Mouse (Mus musculus): ENCODE data around the gene Npas3. TPM values are rescaled to one million over a fixed set of nuclear protein-coding genes. Genes with fewer than 3 reads are reported as not detected.

Npas3 gene
- total RNA-seq, 4 experiments from 2014 or later = 1.9 to 4.7 (median 2.8) TPM

DNA sequence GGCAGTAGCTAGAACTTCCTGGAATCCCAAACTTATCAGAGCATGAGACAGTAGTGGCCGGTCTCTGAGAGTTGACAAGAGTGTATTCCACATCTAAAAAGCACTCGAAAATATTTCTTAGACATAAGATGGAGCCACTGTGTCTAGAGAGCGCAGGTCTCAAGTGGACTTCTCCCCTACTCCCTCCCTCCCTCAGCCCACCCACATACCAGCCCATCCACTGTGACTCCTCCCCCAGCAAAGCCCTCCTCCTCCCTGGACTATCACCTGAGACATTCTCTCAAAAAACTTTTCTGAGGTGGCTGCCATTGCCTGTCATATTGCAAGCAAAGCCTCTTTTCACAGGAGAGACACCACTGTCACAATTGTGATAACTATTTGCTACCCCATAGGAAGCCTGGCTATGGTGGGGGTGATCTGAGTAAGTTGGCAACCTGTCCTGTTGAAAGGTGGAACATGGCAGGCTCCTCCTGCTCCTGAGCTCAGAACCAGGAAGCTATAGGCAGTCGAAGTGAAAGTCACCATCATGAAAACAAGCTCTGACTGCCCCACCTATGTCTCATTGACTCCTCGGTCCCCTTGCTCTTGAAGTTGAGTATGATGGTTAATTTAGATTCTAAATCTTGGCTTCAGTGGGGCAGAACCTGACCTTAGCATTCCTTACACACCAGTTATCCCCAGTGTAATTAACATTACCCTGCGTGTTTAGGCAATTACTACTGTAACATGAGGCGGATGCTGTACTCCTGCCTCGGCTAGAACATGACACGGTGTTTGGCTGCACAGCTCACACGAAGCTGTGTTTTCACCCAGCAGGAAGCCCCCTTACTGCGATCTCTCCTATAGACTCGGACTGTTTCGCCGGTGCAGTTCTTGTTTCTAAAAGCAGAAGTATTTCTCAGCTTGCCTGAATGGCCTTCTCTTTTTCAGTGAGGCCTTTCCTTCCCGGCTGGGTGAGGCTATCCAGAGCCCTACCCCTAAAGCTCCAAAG is 751.5 kb downstream of the Npas3 start:
- DNase-seq = no peak

DNA sequence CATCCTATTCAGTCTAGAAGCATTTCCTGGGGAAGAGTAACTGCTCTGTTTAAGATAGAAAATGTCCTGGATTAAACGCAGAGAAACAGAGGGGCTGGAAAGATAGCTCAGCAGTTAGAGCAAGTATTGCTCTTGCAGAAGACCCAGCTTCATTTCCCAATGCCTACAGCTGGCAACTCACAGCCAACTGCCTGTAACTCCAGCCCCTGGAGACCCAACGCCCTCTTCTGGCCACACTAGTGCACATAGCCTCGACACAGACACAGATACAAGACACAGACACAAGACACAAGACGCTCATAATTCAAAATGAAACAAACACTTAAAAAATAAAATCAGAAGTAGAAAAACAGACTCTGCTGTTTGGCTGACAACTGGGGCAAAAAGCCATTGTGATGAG is 754.0 kb downstream of the Npas3 start:
- DNase-seq = no peak

DNA sequence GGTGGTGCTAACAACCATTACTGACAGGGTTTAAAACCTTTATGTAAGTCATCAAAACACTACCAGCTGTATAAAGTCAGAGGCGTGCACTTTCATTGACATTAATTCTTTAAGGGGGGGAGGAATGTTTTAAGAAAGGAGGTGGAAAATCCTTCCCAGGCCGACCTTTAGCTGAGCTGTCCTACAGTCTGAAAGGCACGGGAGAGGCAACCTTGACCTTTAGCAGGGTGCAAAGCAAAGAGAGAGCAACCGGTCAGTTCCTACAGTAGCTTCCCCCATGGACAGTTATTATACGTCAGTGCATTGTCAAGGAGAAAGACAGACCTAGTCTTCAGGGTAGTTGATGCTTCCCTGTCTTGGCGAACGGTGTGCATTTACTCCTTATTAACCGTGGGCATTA is 756.1 kb downstream of the Npas3 start:
- peak; percentile 22 for DNase-seq

DNA sequence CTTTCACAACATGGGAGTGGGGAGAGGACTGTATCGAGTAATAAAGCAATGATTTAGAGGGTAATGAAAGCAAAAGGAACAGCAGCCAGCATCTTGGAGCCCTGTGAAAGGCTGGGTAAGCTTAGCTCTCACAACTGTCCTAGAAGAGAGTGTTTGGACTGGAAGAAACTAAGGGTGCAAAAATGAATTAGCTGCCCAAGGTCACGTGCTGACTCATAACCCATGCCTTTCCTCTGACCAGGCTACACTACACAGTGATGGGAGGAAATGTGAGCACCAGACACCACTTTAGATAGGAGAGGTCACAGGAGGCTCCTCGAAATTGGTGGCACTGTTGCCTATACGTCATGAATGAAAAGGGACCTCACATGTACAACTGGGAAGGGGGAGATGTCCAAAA is 757.1 kb downstream of the Npas3 start:
- peak; percentile 34 for DNase-seq

DNA sequence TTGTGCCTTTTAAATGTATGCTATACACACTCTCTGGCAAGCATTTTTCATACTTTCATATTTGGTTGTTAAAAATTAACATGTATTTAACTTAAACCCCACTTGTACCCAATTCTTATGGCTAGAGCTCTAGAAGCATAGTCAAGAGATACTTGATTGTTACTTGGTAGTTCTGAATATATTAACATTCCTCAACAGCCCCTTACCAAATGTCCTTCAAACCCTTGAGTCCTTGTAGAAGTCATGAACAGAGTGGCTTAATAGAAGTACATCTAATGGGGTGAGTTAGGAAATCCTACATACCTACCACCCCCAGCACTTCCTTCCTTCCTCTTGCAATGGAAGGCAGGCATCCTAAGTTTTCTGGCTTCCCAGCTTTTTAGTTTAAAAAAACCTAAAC is 766.8 kb downstream of the Npas3 start:
- no peak for DNase-seq

DNA sequence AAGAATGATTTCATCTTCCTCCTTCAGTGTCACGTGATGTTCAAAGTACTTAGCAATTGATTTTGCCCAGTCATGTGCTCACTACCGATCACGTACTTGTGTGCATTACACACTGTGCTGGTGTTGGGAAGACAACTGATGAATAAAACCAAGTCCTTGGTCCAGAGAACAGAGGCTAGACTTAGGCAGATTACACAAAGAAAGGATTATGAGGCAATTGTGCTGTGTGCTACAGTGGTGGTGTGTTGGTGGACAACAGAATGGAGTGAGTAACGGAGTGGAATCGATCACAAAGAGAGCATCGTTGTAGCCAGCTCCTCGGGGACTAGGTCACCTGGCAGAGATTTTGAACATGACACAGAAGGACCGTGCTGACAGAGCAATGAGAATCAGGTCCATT is 769.5 kb downstream of the Npas3 start:
- DNase-seq = no peak

DNA sequence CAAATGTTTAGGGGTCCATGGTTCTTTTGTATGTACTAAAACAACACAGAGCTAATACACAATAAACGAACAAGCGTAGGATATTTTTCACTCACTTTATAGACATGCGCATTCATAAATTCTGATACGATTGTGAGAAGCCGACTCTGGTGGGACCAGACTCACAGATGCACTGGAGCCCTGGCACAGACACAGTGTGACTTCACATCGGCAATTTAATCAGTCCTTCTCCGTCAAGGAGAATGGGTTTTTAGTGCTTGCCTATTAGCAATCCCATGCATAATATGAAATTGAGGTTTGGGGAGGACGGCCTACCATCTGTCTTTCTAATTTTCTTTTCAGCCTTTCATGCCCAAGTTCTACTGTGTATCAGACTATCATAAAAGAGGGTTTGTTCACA is 771.5 kb downstream of the Npas3 start:
- no peak for DNase-seq

DNA sequence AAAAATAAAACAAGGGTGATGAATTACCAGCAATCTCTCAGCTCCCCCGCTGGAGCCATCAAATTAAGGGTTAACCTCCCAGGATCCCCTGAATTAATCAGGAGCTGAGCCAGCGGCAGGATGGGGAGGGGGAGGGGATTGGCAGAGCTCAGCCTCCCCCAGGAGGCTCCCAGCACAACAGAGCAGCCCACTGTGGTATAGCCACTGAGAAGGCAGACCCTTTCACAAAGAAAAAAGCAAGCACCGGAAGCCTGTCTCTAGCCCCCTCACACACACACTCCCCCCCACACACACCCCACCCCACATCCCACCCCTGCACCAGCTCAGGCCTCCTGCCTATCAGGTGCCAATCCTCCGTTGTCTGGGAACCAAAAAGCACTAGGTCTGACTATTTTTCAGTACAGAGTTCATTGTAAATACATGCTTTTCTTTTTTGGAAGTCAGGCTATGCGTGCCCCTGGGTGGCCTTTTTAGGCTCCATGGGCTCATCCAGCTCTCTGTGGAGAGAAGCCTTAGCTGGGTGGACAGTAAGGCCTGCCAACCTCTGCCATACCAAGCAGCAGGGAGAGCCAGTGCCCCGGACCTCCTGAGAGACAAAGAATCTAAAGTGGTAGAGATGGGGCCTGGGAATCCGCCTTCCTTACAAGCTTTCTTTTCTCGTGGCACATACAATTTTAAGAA is 786.3 kb downstream of the Npas3 start:
- no peak for DNase-seq

DNA sequence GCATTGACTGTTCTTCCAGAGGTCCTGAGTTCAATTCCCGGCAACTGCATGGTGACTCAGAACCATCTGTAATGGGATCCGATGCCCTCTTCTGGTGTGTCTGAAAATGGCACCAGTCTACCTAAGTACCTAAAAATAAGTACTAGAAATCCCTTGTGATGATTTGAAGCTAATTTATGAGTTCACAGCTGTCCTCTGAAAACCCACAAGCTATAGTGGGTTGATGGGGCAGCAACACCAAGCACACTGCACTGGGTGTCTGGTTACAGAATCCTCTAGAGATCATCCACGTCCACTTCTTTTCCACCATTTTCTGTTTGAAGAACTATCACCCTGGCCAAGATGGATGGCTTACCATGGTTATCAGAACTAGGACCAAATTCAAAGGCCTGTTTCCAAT is 789.1 kb downstream of the Npas3 start:
- no peak for DNase-seq

DNA sequence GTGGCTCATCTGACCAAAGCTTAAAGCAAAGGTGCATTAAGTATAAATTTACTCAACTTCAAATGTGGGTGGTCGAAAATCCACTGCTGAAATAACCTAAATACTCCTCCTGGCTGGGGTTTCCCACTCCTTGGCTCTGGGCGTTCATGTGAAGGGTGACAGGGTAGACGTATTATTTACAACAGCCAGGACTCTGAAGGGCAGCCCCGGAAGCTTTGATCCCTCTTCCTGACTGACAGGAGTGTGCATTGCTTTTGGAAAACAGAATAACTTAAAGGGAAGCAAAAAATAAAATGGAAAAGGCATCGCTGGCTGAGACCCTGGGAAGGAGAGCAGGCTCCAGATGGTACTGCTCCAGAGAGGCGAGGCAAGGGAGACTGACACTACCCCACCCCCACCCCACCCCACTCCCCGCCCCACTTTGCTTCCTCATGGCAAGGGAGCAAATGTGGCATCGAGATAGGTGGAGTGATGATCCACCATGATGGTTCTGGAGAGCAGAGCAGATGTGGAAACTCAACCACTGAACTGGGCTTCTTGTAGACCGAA is 794.6 kb downstream of the Npas3 start:
- no peak for DNase-seq

DNA sequence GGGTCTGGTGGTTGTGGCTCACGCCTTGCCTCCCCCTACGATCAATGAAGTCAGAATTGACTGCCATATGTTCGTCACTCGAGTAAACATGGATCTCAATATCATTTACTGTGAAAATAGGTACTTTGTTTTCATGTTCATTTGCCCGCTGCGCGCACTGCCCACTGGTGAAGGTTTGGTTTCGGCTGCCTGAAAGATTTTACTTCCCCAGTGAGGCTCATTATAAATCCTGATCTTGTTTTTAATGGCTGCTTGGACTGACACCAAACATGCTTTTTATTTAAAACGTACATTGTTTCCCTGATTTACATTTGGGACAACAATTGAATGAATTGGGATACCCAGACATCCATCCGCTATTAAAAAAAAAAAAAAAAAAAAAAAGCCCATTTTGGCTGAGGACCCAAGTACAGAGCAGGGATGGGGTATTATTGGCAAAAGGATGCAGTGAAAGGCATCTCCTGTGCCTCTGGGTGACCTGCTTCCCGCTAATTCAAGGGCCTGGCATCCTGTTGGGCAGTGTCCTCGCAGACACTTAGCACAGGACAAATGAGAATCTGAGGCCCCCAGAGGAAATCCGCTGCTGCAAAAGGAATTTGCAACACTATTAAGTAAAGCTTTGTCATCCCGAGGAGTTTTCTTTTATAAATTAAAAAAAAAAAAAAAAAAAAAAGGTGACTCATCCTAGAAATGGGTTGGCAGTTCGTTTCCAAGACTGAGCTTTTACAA is 796.3 kb downstream of the Npas3 start:
- no peak for DNase-seq

DNA sequence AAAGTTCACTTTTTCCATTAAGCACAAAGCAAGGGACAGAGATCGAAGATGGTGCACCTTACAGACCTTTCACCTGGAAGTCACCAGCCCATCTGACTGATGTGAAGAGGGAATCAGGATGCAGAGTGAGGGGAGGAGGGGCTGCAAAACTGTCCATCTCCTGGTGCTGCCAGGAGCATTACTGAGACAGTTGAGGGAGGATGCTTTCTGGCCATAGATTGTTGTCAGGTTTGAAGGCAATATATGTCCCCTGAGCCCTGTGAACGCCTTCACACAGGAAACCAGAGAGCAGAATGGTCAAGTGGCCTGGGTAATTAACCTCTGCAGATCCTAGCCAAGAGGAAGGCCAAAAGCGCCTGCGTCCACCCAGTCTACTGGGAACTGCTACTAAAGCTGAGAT is 796.9 kb downstream of the Npas3 start:
- no peak for DNase-seq

DNA sequence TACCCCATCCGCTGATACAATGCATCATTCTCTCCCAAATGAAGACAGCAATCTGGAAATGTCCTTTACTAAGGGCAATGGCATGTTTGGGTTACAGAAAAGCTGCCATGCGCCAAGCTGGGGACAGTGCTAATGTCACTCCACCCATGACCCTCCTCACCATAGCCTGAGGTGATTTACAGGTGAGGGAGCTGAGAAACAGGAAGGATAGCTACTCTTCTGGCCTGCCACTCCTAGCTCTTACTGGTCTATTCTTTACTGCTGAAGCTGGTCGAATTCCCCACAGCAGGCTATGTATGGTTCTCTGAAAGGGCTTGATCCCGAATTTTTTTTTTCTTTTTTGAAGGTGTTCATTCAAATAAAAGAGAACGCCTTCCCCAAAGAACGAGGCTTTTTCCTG is 798.3 kb downstream of the Npas3 start:
- DNase-seq = no peak

DNA sequence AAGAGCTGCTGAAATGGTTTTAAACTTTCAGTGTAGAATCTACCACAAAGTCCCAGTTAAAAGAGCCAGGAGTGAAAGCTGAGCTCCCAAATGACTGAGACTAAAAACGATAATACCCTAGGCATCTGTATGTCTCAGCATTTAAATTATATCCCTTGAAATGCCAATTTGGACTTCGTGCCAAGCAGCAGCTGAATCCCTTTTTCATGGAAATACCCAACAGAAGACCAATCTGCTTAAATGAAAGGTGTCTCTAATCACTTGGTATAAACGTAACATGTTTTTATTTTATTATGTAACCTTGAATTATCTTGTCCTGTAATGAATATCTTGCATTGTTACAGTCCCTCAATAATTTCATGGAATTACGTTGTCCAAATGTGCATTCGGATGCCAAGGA is 799.6 kb downstream of the Npas3 start:
- DNase-seq = no peak

DNA sequence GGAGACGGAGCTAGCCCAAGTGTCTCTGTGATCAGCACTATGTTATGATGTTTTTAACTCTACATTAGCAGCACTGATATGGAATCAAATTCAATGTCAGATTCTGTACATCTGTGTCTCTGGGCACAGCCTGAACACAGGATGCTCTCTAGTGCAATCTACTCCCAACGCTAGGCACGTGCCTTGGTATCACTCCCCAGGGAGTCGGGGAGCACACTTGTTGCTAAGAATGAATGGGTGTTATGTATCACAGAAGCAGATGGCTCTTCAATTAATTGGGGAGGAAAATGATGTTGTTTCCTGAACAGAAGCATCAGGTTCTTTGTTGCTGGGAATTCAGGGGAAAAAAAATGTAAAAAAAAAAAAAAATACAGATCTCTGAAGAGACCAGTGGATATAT is 801.4 kb downstream of the Npas3 start:
- DNase-seq = no peak

DNA sequence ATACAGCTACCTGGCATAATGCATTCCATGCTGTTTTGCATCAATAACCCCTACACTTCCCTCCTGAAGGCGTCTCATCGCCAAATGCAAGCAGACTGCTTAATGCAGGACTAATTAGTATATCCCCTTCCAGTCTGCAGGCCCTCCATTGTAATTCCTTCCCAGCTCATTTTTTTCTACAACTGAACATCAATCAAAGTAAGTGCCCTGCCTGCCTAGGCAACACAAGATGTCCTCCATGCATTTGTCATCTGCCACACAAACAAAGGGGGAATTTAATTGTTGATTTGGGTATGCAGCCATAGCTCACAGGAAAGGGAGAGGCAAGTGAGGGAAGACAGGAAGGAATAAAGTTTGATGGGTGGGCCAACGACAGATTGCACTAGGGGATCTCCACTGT is 804.5 kb downstream of the Npas3 start:
- DNase-seq = no peak

DNA sequence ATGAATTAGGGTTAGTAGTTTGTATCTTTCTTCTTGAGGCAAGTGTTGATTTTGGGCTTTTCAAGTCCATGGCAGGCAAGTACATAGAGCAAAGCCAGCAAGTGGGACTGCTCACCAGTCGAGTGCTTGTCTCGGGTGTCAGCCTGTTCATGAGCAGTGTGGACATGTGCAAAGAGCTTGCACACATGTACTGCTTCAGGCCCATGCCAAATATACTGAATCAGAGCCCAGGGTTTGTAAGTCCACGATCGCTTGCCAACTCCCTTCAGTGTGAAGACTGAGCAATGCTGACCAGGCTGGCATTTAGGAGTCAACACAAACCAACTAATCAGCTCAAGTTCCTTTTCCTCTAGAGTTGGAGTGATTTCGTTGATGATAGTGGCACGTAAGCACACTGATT is 805.1 kb downstream of the Npas3 start:
- no peak for DNase-seq

DNA sequence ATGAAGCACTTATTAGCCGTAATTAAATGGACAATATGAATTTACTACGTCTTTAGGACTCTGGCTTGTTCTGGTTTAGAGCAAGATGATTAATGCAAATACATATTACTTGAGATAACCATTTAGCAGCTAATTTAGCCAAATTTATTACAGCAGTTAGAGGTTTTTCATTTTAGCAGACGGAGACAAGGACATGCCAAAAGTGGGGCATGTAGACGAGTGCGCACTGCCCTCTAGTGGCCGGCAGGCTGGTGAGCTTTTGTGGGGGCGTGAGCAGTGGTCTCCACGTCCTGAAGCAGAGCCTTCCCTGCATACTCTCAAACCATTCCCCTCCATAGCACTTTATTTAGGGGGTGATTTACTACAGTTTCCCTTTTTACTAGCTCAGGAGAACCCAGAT is 812.3 kb downstream of the Npas3 start:
- peak; percentile 60 for DNase-seq

DNA sequence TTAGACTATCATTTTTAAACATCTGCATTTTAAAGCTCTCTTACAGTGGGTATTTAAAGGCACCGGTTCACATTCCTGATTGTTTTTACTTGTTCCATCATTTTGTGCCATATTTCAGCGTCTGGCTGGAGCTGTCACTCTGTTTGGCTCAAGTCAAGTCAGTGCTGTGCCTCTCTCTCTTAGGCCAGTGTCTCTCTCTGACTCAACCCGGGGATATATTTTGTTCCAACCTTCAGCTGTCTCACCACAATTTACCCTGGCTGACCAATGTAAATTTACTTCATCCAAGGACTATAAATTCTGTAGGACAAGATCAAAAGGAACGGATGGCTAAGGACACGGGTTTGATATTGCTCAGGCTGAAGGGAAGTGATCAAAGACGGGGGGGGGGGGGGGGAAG is 812.7 kb downstream of the Npas3 start:
- peak; percentile 31 for DNase-seq

DNA sequence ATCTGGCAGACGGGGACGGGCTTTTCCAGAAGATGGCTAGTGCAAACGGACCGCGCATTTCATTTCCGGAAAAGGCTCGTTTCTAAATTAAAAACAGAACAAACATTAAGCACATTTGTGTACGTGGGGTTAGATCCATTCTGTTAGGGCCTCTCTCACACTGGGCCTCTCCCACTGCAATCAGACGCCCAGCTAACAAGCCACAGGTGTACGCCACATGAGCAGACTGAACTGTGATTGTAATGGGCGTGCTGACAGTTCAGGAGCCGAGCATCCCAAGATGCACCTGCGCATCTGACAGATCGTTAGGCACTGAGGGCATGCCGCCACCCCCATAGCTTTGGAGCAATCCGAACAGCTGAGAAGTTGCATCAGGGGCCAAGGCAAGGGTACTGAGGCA is 816.5 kb downstream of the Npas3 start:
- DNase-seq = no peak

DNA sequence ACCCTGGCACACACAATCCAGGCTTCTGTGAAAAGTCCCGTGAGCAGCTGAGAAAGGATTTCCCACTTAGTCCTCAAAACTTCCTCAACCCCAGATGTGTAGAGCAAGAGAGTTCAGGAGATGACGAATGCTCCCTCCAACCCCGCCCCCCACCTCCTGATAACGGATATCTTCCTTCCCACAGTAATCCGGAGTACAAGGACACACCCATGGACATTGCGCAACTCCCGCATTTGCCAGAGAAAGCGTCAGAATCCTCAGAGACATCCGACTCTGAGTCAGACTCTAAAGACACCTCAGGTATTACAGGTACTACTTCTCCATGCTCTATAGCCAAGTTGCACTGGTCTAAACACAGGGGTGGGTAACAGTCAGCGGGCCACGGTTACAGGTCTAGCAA is 817.1 kb downstream of the Npas3 start:
- DNase-seq = no peak

DNA sequence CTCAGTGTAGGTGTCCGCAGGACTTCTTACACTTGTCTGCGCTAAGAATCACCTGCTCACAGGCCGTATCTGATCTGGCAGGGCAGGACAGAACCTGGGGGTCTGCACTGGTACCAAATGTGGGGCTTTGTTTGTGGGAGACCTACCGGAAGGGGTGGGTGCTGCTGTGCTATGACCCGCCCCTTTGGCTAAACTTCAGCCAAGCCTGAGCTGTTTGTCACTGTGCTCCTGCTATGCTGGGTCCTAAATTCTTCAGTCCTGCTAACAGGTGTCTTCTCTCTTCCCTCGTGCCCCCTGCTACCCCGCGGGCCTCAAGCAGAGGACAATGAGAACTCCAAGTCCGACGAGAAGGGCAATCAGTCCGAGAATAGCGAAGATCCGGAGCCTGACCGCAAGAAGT is 818.9 kb downstream of the Npas3 start:
- no peak for DNase-seq
